Mouse (Mus musculus) layer of hippocampus, adult 11-12 months (tissue): ENCODE results near the gene Gtf2h2.
"Not testable (repeated sequence)": the region's sequence is repeated elsewhere in the genome, so short reads cannot be mapped to it uniquely, and the experiment has no call there.

Source experiments
- DNase-seq: peaks from one replicate; pipeline ENCODE4 v3.0.0; 2022; ENCODE audit warnings: low spot score

Gene Gtf2h2

GRCm38 (mm10) chr13:100490424-100490823, 2.0 kb downstream of the Gtf2h2 start:
- no peak for DNase-seq

GRCm38 (mm10) chr13:100483610-100484009, 8.8 kb downstream of the Gtf2h2 start:
- no peak for DNase-seq

GRCm38 (mm10) chr13:100463527-100464222, 28.7 kb downstream of the Gtf2h2 start:
- no peak for DNase-seq

DNA sequence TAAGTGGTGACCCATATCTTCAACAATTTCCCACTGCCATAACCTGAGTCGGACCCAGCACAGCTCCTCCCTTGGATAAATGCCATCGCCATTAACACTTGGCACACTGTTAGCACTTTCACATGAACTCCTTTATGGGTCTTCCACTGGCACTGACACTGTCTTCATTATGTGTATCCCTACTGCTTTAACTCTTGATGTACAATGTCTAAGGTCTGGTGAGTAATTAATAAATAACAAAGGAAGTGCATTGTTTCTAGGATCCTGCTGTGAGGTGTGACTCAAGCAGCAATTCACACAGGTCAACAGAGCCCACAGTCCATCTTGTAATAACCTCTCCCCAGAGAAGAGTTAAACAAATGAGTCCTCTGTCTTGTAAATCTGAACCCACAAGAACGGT, 31.0 kb downstream of the Gtf2h2 start:
- DNase-seq: no peak

- DNase-seq: not testable (repeated sequence)
These were observed 39.8 kb downstream of the Gtf2h2 start, which contains the start of gene Naip1 for GRCm38 (mm10) chr13:100452415-100453127. Gene Naip1 (minus strand): TSS chr13:100452869.

DNA sequence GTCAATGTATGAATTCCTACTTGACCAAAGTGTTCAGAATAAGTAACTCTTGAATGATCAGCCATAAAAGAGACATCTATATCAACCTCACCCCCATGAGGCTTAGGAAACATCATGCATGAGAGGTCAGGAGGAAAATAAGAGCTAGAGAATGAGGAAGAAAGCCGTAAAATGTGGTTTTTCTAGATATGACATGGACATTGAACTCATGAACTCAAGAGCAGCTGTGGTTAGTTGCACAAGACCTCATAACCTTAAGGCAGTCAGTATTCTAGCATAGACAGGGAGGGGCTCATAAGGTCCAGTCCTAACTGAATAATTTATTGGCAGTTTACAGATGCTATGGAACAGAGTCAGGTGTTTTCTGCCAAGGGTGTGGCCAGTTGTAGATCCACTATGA, 42.9 kb downstream of the Gtf2h2 start:
- no peak for DNase-seq

GRCm38 (mm10) chr13:100440116-100440515, 52.3 kb downstream of the Gtf2h2 start:
- no peak for DNase-seq

GRCm38 (mm10) chr13:100438701-100439100, 53.7 kb downstream of the Gtf2h2 start:
- no peak for DNase-seq

DNA sequence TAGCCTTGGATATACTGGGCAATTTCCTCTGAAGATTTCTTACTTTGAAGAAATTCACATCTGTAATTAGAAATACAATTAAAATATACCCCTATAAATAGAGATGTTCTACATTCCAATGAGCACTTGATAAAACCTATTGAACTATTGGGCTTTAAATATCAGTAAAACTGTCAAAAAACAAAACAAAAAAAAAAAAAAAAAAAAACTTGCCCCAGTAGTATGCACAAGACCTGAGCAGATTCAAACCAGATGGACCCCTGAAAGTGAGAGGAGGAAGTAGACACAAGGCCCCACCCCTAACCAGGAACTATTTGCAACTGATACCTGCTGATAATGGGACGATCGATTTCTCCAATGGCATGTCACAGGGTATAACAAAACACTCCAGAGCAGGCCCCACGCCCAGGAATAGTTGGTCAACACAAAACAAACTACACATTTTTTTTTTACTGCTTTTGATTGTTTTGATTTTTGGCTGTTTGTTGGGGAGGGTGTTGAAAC, 55.0 kb downstream of the Gtf2h2 start:
- no peak for DNase-seq

- not testable (repeated sequence) for DNase-seq
These were observed 55.7 kb downstream of the Gtf2h2 start for GRCm38 (mm10) chr13:100436556-100437163.

GRCm38 (mm10) chr13:100419958-100420357, 72.4 kb downstream of the Gtf2h2 start:
- DNase-seq: not testable (repeated sequence)

DNA sequence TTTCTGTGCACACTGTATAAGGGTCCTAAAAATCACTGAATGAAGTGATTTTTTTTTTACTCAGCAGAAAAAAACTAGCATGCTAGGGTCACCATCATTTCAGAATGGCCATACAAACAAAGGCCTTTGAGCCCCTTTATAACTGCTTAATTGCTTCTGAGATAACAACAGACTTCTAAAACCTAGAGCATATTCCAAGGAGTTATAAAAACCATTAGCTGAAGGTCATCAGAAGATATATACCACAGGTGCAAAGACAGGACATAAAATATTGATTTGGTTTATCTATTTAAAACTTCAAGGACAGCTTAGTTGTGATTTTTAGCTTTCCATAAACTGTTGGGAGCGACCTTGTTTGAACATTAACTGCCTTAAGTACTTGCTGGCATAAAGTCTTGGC, 78.0 kb downstream of the Gtf2h2 start:
- DNase-seq: no peak
